Mouse (Mus musculus) neural tube, embryonic 15.5 days (tissue): Measurements from ENCODE around the gene Trp53rkb. TPM values are rescaled to one million over a fixed set of nuclear protein-coding genes. Genes with fewer than 3 reads are reported as not detected.
A peak's percentile ranks its signal among the peaks of the same experiment; 100 is the strongest.
"Not testable (repeated sequence)": the region's sequence is repeated elsewhere in the genome, so short reads cannot be mapped to it uniquely, and the experiment has no call there.

Experiments
- ATAC-seq: fragments of 200-750 bp; cut with Nextera tagmentation; 2 replicates; pipeline ENCODE4 v1.8.0; 2017; ENCODE audit warnings: mild to moderate bottlenecking, moderate TSS enrichment, moderate library complexity; ENCODE audit not compliant: low FRiP score
- H3K27ac ChIP-seq: fragments of 300-500 bp; sonication (generic); replicated peaks from 2 replicates; pipeline ENCODE4 v1.5.1; 2015; ENCODE audit warnings: mild to moderate bottlenecking, inconsistent platforms
- H3K27me3 ChIP-seq: fragments of 300-500 bp; sonication (generic); replicated peaks from 2 replicates; pipeline ENCODE4 v1.6.1; 2015; ENCODE audit warnings: inconsistent platforms
- H3K36me3 ChIP-seq: fragments of 300-500 bp; sonication (generic); 2 replicates; pipeline ENCODE4 v1.6.1; 2015; ENCODE audit warnings: inconsistent platforms
- H3K4me1 ChIP-seq: fragments of 300-500 bp; sonication (generic); 2 replicates; pipeline ENCODE4 v1.6.1; 2015; ENCODE audit warnings: inconsistent platforms
- H3K4me2 ChIP-seq: fragments of 300-500 bp; sonication (generic); 2 replicates; pipeline ENCODE4 v1.6.1; 2015; ENCODE audit warnings: inconsistent platforms, mild to moderate bottlenecking, moderate library complexity
- H3K4me3 ChIP-seq: fragments of 300-500 bp; sonication (generic); replicated peaks from 2 replicates; pipeline ENCODE4 v1.5.1; 2015; ENCODE audit warnings: mild to moderate bottlenecking, inconsistent platforms
- H3K9ac ChIP-seq: fragments of 300-500 bp; sonication (generic); replicated peaks from 2 replicates; pipeline ENCODE4 v1.6.1; 2015; ENCODE audit warnings: mild to moderate bottlenecking, inconsistent platforms
- H3K9me3 ChIP-seq: fragments of 300-500 bp; sonication (generic); replicated peaks from 2 replicates; pipeline ENCODE4 v1.6.1; 2016; ENCODE audit warnings: inconsistent platforms
- WGBS: fragments of 180-500 bp; shearing (Covaris S2); methylation state at CpG from one replicate; pipeline ENCODE4 v1.1.7; 2015; ENCODE audit warnings: mixed read lengths; 5-methylcytosine and 5-hydroxymethylcytosine counted together
- polyA plus RNA-seq: library from polyadenylated mRNA; unstranded; fragments of >200 nt; fragmentation: Nextera tagmentation; extraction: Ambion mirVana; gene quantifications from 2 replicates; pipeline ENCODE4 v1.2.1, GENCODE M21; 2015

Trp53rkb gene
- polyA plus RNA-seq, 1 experiment from 2014 or later = 9.1 TPM

- Histone ChIP-seq H3K4me2 (no peak overlapping the region), H3K27ac (no peak overlapping the region), H3K27me3 (no peaks in the 10 kb centered on the region), H3K9me3 (no peaks in the 10 kb centered on the region), H3K4me3 (no peak overlapping the region), H3K36me3 (no peaks in the 10 kb centered on the region), H3K9ac (no peak overlapping the region), H3K4me1 (no peaks in the 10 kb centered on the region; the same call in 1 of the 2 replicates)
- 76% methylated on average over 9 of the region's 10 CpGs for WGBS
- no peak for ATAC-seq
These were observed 18.7 kb upstream of the Trp53rkb start for GRCm38 (mm10) chr2:166773587-166773986.

DNA sequence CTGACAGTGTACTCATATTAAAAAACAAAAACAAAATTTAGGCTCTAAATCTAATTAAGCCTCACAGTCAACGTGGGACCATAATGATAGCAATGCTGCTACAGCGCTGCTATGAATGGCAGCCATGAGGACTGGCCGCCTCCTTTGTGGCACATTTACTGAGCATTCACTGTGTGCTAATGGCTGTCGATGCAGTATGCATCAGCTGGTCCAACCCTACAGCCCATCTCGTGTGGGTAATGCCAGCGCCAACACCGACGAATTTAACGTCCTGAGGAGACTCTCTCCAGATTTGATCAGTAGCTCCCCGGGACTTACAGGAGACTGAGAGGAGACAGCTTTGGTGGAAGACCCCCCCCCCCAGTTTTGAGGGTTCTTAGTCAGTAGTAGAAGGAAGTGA, 18.1 kb upstream of the Trp53rkb start:
- Histone ChIP-seq H3K4me3 (no peak overlapping the region), H3K9me3 (no peaks in the 10 kb centered on the region), H3K9ac (no peak overlapping the region), H3K4me2 (no peak overlapping the region), H3K27ac (no peak overlapping the region), H3K4me1 (no peaks in the 10 kb centered on the region; the same call in 1 of the 2 replicates), H3K36me3 (no peaks in the 10 kb centered on the region), H3K27me3 (no peaks in the 10 kb centered on the region)
- ATAC-seq = peak; percentile 87
- WGBS = 54% methylated on average over 10 of the region's 10 CpGs

DNA sequence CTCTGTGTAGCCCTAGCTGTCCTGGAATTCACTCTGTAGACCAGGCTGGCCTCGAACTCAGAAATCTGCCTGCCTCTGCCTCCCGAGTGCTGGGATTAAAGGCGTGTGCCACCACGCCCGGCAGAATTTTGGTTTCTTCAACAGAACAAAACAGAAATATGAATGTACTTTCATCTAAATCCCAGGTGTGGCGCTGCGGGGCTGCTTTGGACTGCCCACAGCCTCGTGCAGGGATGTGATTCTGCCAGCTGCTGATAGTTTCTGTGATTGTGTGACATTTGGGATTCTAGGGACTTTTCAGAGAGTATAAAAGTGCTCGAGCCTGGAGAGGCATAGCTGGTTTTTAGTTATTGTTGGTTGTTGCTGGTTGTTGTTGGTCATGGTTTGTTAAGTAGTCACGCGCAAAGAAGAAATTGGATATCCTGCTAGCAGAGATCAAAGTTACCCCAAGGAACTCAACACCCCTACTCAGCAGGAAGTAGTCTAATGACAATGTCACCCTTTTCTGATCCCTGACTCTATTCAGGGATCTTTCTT, 16.9 kb upstream of the Trp53rkb start:
- WGBS = 75% methylated on average over 11 of the region's 11 CpGs
- H3K9ac ChIP-seq = no peak overlapping the region
- no peak overlapping the region for H3K4me3 ChIP-seq
- no peak overlapping the region for H3K4me2 ChIP-seq
- no peak overlapping the region for H3K27ac ChIP-seq
- H3K36me3 ChIP-seq = no peaks in the 10 kb centered on the region
- no peaks in the 10 kb centered on the region for H3K9me3 ChIP-seq
- peaks cover 1% of the 10 kb centered on the region; the same call in 1 of the 2 replicates for H3K4me1 ChIP-seq
- ATAC-seq = no peak
- no peaks in the 10 kb centered on the region for H3K27me3 ChIP-seq

DNA sequence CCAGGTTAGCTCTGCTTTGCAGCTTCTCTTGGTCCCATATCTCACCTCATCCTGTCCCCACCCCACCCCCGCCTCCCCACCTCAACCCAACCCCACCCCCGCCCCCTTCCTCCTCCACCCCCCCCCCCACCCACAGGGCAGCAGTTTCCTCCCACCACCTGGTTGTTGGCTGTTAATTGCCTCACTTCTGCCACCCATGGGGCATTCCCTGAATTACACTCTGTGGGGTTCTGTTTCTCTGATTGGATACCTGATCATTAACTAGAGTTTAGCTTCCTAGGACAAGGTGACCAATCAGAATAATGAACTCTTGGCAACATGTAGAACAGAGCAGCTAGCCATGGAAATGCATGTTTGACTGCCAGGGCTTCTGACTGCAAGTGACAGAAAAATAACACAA, 16.1 kb upstream of the Trp53rkb start:
- no peak overlapping the region for H3K4me2 ChIP-seq
- no peaks in the 10 kb centered on the region for H3K9me3 ChIP-seq
- peaks cover 5% of the 10 kb centered on the region for H3K4me1 ChIP-seq
- no peak overlapping the region for H3K4me3 ChIP-seq
- no peaks in the 10 kb centered on the region for H3K36me3 ChIP-seq
- H3K27ac ChIP-seq = no peak overlapping the region
- H3K27me3 ChIP-seq = no peaks in the 10 kb centered on the region; the same call in 1 of the 2 replicates
- H3K9ac ChIP-seq = no peak overlapping the region
- ATAC-seq = no peak
- 0% methylated on average over 2 of the region's 2 CpGs for WGBS

- Histone ChIP-seq H3K4me2 (no peak overlapping the region), H3K27me3 (no peaks in the 10 kb centered on the region; the same call in 1 of the 2 replicates), H3K9me3 (no peaks in the 10 kb centered on the region), H3K4me3 (no peak overlapping the region), H3K4me1 (peaks cover 7% of the 10 kb centered on the region), H3K36me3 (no peaks in the 10 kb centered on the region), H3K27ac (no peak overlapping the region), H3K9ac (no peak overlapping the region)
- WGBS = 48% methylated on average over 8 of the region's 8 CpGs
- no peak for ATAC-seq
These were observed 12.4 kb upstream of the Trp53rkb start for GRCm38 (mm10) chr2:166779956-166780355.

DNA sequence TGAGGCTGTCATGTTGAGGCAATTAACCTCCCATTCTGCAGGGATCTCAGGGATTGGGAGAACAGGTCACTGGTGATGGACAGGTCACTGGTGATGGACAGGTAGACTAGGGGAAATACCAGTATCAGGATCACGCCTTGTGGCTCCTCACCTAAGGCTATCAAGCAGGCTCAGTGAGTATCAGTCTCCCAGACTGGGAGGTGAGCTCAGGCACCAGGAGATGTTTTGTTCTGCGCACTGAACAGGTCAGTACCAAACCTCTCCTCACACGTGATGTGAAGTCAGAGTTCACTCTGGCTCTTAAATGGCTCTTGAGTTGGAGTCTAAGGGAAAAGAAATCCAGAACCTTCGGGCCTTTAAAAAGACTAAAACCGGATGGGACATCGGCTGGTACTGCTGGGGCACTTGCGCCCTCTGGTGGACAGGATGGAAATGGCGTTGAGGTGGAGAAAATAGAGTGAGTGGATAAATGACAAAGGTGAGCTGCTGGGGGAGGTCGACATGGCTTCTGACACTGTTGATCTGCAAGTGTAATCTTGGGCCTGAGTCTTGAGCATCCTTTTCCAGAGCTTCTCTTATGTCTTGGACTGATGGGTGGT, 11.3 kb upstream of the Trp53rkb start:
- no peak overlapping the region for H3K4me3 ChIP-seq
- 9% methylated on average over 9 of the region's 9 CpGs for WGBS
- H3K9ac ChIP-seq = no peak overlapping the region
- peak; percentile 64 for ATAC-seq
- no peaks in the 10 kb centered on the region for H3K9me3 ChIP-seq
- H3K4me1 ChIP-seq = peaks cover 16% of the 10 kb centered on the region
- no peaks in the 10 kb centered on the region for H3K36me3 ChIP-seq
- no peak overlapping the region for H3K4me2 ChIP-seq
- no peaks in the 10 kb centered on the region; the same call in 1 of the 2 replicates for H3K27me3 ChIP-seq
- no peak overlapping the region for H3K27ac ChIP-seq

GRCm38 (mm10) chr2:166784376-166784775, 8.0 kb upstream of the Trp53rkb start:
- WGBS = 81% methylated on average over 6 of the region's 6 CpGs
- no peak for ATAC-seq
- peaks cover 25% of the 10 kb centered on the region for H3K4me1 ChIP-seq
- no peaks in the 10 kb centered on the region; the same call in none of the 2 replicates for H3K27me3 ChIP-seq
- 0 out of 2 replicates have a peak overlapping the region, but pooled peaks have one; percentile 15 for H3K27ac ChIP-seq
- no peak overlapping the region for H3K4me2 ChIP-seq
- H3K4me3 ChIP-seq = no peak overlapping the region
- no peaks in the 10 kb centered on the region for H3K9me3 ChIP-seq
- no peak overlapping the region for H3K9ac ChIP-seq
- no peaks in the 10 kb centered on the region for H3K36me3 ChIP-seq

GRCm38 (mm10) chr2:166786353-166787004, 5.9 kb upstream of the Trp53rkb start:
- H3K9ac ChIP-seq = peak overlapping the region; percentile 87
- no peaks in the 10 kb centered on the region for H3K36me3 ChIP-seq
- no peaks in the 10 kb centered on the region; the same call in 1 of the 2 replicates for H3K27me3 ChIP-seq
- peak overlapping the region; percentile 71 for H3K4me3 ChIP-seq
- ATAC-seq = peak; percentile 91
- H3K9me3 ChIP-seq = no peaks in the 10 kb centered on the region
- H3K4me1 ChIP-seq = peaks cover 20% of the 10 kb centered on the region
- H3K4me2 ChIP-seq = peak overlapping the region; percentile 84
- H3K27ac ChIP-seq = peak overlapping the region; percentile 66
- under 1% methylated on average over 35 of the region's 35 CpGs for WGBS

GRCm38 (mm10) chr2:166791738-166792137, 593 bp upstream of the Trp53rkb start:
- no peaks in the 10 kb centered on the region for H3K9me3 ChIP-seq
- no peak overlapping the region for H3K9ac ChIP-seq
- peaks cover 9% of the 10 kb centered on the region for H3K36me3 ChIP-seq
- peaks cover 20% of the 10 kb centered on the region for H3K4me1 ChIP-seq
- no peak for ATAC-seq
- WGBS = 46% methylated on average over 5 of the region's 5 CpGs
- no peak overlapping the region for H3K4me3 ChIP-seq
- peak overlapping the region; percentile 18 for H3K27ac ChIP-seq
- H3K27me3 ChIP-seq = no peaks in the 10 kb centered on the region; the same call in 1 of the 2 replicates
- no peak overlapping the region for H3K4me2 ChIP-seq

GRCm38 (mm10) chr2:166793542-166794214, 1.3 kb downstream of the Trp53rkb start:
- under 1% methylated on average over 75 of the region's 76 CpGs for WGBS
- H3K4me1 ChIP-seq = peaks cover 16% of the 10 kb centered on the region

DNA sequence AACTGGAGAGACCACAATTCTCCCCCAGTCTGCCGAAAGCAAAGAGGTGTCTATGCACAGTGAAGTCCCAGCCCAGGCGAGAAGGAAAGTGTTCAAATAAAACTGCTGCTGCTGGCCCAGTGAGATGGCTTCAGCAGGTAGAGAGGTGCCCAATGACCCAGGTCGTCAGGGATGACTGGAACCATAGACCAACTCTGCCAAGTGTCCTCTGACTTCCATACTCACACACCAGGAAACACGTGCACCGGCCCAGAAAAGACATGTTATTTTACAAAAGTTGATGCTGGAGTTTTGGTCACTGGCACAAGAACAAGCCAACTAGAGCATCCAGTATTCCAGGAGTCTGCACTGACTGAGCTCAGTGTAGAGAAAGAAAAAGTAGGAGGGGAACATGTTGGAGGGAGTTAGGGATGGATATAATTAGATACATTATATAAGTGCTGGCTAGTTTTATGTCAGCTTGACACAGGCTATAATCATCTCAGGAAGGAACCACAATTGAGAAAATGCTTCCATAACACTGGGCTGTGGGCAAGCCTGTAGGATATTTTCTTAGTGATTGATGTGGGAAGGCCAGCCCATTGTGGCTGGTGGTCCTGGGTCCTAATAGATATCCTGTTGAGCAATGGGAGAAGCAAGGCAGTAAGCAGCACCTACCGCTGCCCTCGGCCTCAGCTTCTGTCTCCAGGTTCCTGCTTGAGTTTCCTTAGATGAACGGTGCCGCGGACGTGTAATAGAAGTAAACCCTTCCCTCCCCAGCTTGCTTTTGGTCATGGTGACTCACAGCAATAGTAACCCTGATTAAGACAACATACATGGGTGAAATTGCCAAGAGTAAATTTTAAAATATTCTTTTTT, 7.5 kb downstream of the Trp53rkb start:
- Histone ChIP-seq H3K4me1 (peaks cover under 1% of the 10 kb centered on the region), H3K36me3 (peaks cover 27% of the 10 kb centered on the region), H3K27ac (no peak overlapping the region), H3K27me3 (no peaks in the 10 kb centered on the region), H3K4me3 (no peak overlapping the region), H3K9me3 (no peaks in the 10 kb centered on the region), H3K4me2 (no peak overlapping the region), H3K9ac (no peak overlapping the region)
- no peak for ATAC-seq
- 84% methylated on average over 11 of the region's 11 CpGs for WGBS

More at GRCm38 (mm10) chr2:166793542-166794214, 1.3 kb downstream of the Trp53rkb start:
- not testable (repeated sequence) for H3K27me3 ChIP-seq, H3K9me3 ChIP-seq
- peak overlapping the region; percentile 65 for H3K4me2 ChIP-seq
- peak overlapping the region; percentile 78 for H3K4me3 ChIP-seq
- peak overlapping the region; percentile 76 for H3K9ac ChIP-seq
- H3K27ac ChIP-seq = peak overlapping the region; percentile 78
- H3K36me3 ChIP-seq = peaks cover 27% of the 10 kb centered on the region
- ATAC-seq = peak; percentile 90
